Mouse (Mus musculus): ENCODE measurements around the gene Spsb3.

DNA sequence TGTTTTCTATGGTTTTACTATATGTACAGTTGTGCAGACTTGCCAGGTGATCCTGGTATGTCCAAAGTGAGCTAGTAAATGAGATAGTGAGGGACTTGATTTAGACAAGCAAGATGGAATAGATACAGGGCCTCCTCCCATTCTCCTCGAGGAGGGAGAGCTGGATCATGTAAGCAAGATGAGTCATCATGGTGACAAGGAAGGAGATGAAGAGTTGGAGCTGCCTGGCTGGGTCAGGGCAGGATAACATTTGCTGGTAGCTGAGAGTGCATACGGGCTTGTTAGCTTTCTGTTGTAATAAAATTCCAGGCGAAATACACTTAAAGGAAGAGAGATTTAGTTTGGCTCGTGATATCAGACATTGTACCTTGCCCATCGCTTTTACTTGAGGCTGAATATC, 46.1 kb upstream of the Spsb3 start:
- no peak for TF ChIP-seq CTCF (IDR thresholded peaks at IDR 0.05; ENCODE audit: low read depth)
- TF ChIP-seq EP300 (IDR thresholded peaks at IDR 0.05; ENCODE audit: low read depth), result no peak
